Mouse (Mus musculus): ENCODE measurements at regions not wholly inside any gene's neighbourhood (a gene's known extent, or its start where the extent isn't known, plus 50 kb on each side); places are given as distances from the start of the nearest gene placed in this dataset.
A peak's percentile ranks its signal among the peaks of the same experiment; 100 is the strongest.

- 66% methylated on average over 4 of the region's 4 CpGs for WGBS
- Histone ChIP-seq H3K9ac (no peak overlapping the region), H3K4me1 (no peaks in the 10 kb centered on the region), H3K36me3 (no peaks in the 10 kb centered on the region), H3K4me2 (replicated peaks) (no peak overlapping the region), H3K27ac (no peak overlapping the region), H3K9me3 (no peaks in the 10 kb centered on the region), H3K27me3 (no peaks in the 10 kb centered on the region), H3K4me3 (no peak overlapping the region)
- ATAC-seq (ENCODE audit: low FRiP score, low read depth): peak; percentile 44; the same call in 1 of the 2 replicates
Observed at GRCm38 (mm10) chrX:68245753-68246152, 324.5 kb upstream of the 4933436I01Rik start.

- H3K4me1 ChIP-seq: no peaks in the 10 kb centered on the region
- peak; percentile 83 for ATAC-seq (ENCODE audit: low FRiP score, low read depth)
- H3K4me3 ChIP-seq: no peak overlapping the region
- no peak overlapping the region for H3K27ac ChIP-seq
- no peaks in the 10 kb centered on the region for H3K36me3 ChIP-seq
- no peak overlapping the region for H3K9ac ChIP-seq
- H3K27me3 ChIP-seq: no peaks in the 10 kb centered on the region
- WGBS: 77% methylated on average over 1 of the region's 1 CpGs
- no peaks in the 10 kb centered on the region for H3K9me3 ChIP-seq
- no peak overlapping the region for H3K4me2 ChIP-seq (replicated peaks)
Observed at GRCm38 (mm10) chrX:68243958-68244357, 322.7 kb upstream of the 4933436I01Rik start.
